ENCODE assay signal across 11 mouse cellular contexts in genomic region chr3:95652204-95652811, GRCm38 (mm10). TPM values are rescaled to one million over a fixed set of nuclear protein-coding genes. Genes with fewer than 3 reads are reported as not detected.
DNase-seq lines count a peak whose midpoint lies in the region; ATAC-seq and TF ChIP-seq lines count a peak whose summit lies in the region.
"Had no signal": no experiment of that assay in that cellular context is flagged by ENCODE, and none has a peak within 500 bp of the region (broad histone marks: within the 10 kb centered on the region; RNA-seq: fewer than 3 reads in every experiment).

No protein-coding gene starts in this region.

- no peaks in the 10 kb centered on the region for H3K9me3 ChIP-seq in liver, embryonic 13.5 days (replicated peaks)
- no peaks in the 10 kb centered on the region for H3K9me3 ChIP-seq in liver, embryonic 12.5 days (replicated peaks)
- no peaks in the 10 kb centered on the region for H3K9me3 ChIP-seq in ES-Bruce4 (replicated peaks; ENCODE audit: control insufficient read depth, insufficient read depth, low read length, poor library complexity, severe bottlenecking)

- TF ChIP-seq CTCF in ES-Bruce4 (IDR thresholded peaks at IDR 0.05; ENCODE audit: low read depth, low read length), result no peak
- peak; percentile 32; the same call in 1 of the 2 replicates for TF ChIP-seq CTCF in bone marrow macrophage, adult 2 months (IDR thresholded peaks at IDR 0.05; ENCODE audit: low read depth, low read length)

- peak overlapping the region; percentile 44; the same call in 1 of the 2 replicates for H3K27ac ChIP-seq in liver, embryonic 13.5 days
- no peak overlapping the region for H3K27ac ChIP-seq in liver, embryonic 12.5 days
- peak overlapping the region; percentile 99 for H3K27ac ChIP-seq in ES-Bruce4 (ENCODE audit: insufficient read depth, low read length)
- peak overlapping the region; percentile 100 for H3K27ac ChIP-seq in bone marrow macrophage, adult 2 months (ENCODE audit: insufficient read depth, low read depth, low read length)

- peaks cover 56% of the 10 kb centered on the region for H3K4me1 ChIP-seq in liver, embryonic 13.5 days (replicated peaks)
- H3K4me1 ChIP-seq in liver, embryonic 12.5 days, result peaks cover 52% of the 10 kb centered on the region
- H3K4me1 ChIP-seq in ES-Bruce4 (ENCODE audit: control insufficient read depth, insufficient read depth, low read length), result peaks cover 10% of the 10 kb centered on the region
- peaks cover 82% of the 10 kb centered on the region for H3K4me1 ChIP-seq in bone marrow macrophage, adult 2 months (ENCODE audit: control insufficient read depth, insufficient read depth, low read length)

- 61% methylated on average over 7 of the region's 7 CpGs for WGBS in liver, embryonic 13.5 days (ENCODE audit: insufficient replicate concordance)
- WGBS in liver, embryonic 12.5 days (ENCODE audit: insufficient replicate concordance), result 60% methylated on average over 7 of the region's 7 CpGs

- no peak overlapping the region for H3K4me2 ChIP-seq in liver, embryonic 13.5 days
- H3K4me2 ChIP-seq in liver, embryonic 12.5 days, result no peak overlapping the region

- 0 out of 2 replicates have a peak overlapping the region, but pooled peaks have one; percentile 2 for H3K9ac ChIP-seq in liver, embryonic 13.5 days
- H3K9ac ChIP-seq in liver, embryonic 12.5 days, result no peak overlapping the region
- H3K9ac ChIP-seq in ES-Bruce4 (ENCODE audit: low read depth, poor library complexity, severe bottlenecking), result peak overlapping the region; percentile 35

- TF ChIP-seq EP300 in ES-Bruce4 (IDR thresholded peaks at IDR 0.05; ENCODE audit: insufficient read depth, low read depth, low read length), result peak; percentile 60

- no peak for ATAC-seq in liver, embryonic 13.5 days (ENCODE audit: low read depth)
- no peak for ATAC-seq in liver, embryonic 12.5 days
- peak; percentile 73 for ATAC-seq in megakaryocyte-erythroid progenitor cell, adult 5-6 weeks (replicated peaks; ENCODE audit: low FRiP score, low TSS enrichment, poor library complexity, severe bottlenecking)

- H3K4me3 ChIP-seq in liver, embryonic 13.5 days (replicated peaks), result no peak overlapping the region
- no peak overlapping the region for H3K4me3 ChIP-seq in liver, embryonic 12.5 days
- H3K4me3 ChIP-seq in ES-Bruce4 (ENCODE audit: low read depth, low read length), result peak overlapping the region; percentile 9
- H3K4me3 ChIP-seq in bone marrow macrophage, adult 2 months (ENCODE audit: insufficient read depth, low read length), result no peak overlapping the region

- no peak for TF ChIP-seq POLR2A in ES-Bruce4 (IDR thresholded peaks at IDR 0.05; ENCODE audit: insufficient read depth, low read length)
- no peak for TF ChIP-seq POLR2A in bone marrow macrophage, adult 2 months (IDR thresholded peaks at IDR 0.05; ENCODE audit: borderline replicate concordance, low read depth, low read length)

- DNase-seq in liver, embryonic 13.5 days, result no peak
- DNase-seq in adrenal gland, adult 18-20 months (ENCODE audit: low spot score in 2 of 2), result no peak
- DNase-seq in layer of hippocampus, adult 8-10 months (ENCODE audit: low spot score in 2 of 2), result no peak
- DNase-seq in right cerebral cortex, postnatal 10 days (ENCODE audit: low spot score in 2 of 2), result no peak
- DNase-seq: adrenal gland, postnatal 10 days; cerebellum, postnatal 36 days; kidney, adult 11 months had no signal

- no peaks in the 10 kb centered on the region for H3K36me3 ChIP-seq in liver, embryonic 13.5 days
- no peaks in the 10 kb centered on the region for H3K36me3 ChIP-seq in liver, embryonic 12.5 days
- no peaks in the 10 kb centered on the region for H3K36me3 ChIP-seq in ES-Bruce4 (ENCODE audit: control insufficient read depth, insufficient read depth, low read length, poor library complexity, severe bottlenecking)

- no peaks in the 10 kb centered on the region for H3K27me3 ChIP-seq in liver, embryonic 13.5 days
- no peaks in the 10 kb centered on the region for H3K27me3 ChIP-seq in liver, embryonic 12.5 days (replicated peaks)
- H3K27me3 ChIP-seq in ES-Bruce4 (ENCODE audit: control insufficient read depth, insufficient read depth, low read length, poor library complexity, severe bottlenecking), result no peaks in the 10 kb centered on the region

RNA-seq across cellular contexts. Expression of gene Mcl1, which starts 6.3 kb away (rescaled TPM):
- polyA plus RNA-seq in liver, embryonic 13.5 days (2015; fragmentation: Nextera tagmentation; extraction: Ambion mirVana), result 31.8 and 33.3 TPM in 2 replicates
- 66.5 and 73.8 TPM in 2 replicates for polyA plus RNA-seq in liver, embryonic 12.5 days (2016; fragmentation: Nextera tagmentation; extraction: Ambion mirVana)
- polyA plus RNA-seq in ES-Bruce4 (2011; ENCODE audit: insufficient read depth, insufficient read length, low read depth, missing spikeins), result 247 and 264 TPM in 2 replicates
- 565 and 578 TPM in 2 replicates for polyA plus RNA-seq in bone marrow macrophage, adult 2 months (2012; ENCODE audit: insufficient read depth, insufficient read length, missing spikeins)
- total RNA-seq in megakaryocyte-erythroid progenitor cell, adult 5-6 weeks (2014; fragmentation: Nextera tagmentation), result 76.0 and 78.6 TPM in 2 replicates
- total RNA-seq in megakaryocyte-erythroid progenitor cell, adult 5-6 weeks (2017), result 107 and 132 TPM in 2 replicates
- 100 to 1,000 TPM; 138 to 228 TPM for total RNA-seq in adrenal gland, adult 18-20 months (2021)
- 10 to 100 TPM; 55.1 to 73.6 (median 61.1) TPM for total RNA-seq in layer of hippocampus, adult 8-10 months (2022)

RNA-seq across cellular contexts. Expression of gene Ensa, which starts 27.5 kb away (rescaled TPM):
- polyA plus RNA-seq in liver, embryonic 13.5 days (2015; fragmentation: Nextera tagmentation; extraction: Ambion mirVana), result 33.4 and 36.8 TPM in 2 replicates
- 42.9 and 45.0 TPM in 2 replicates for polyA plus RNA-seq in liver, embryonic 12.5 days (2016; fragmentation: Nextera tagmentation; extraction: Ambion mirVana)
- 67.4 and 68.5 TPM in 2 replicates for polyA plus RNA-seq in ES-Bruce4 (2011; ENCODE audit: insufficient read depth, insufficient read length, low read depth, missing spikeins)
- polyA plus RNA-seq in bone marrow macrophage, adult 2 months (2012; ENCODE audit: insufficient read depth, insufficient read length, missing spikeins), result 99.2 and 115 TPM in 2 replicates
- 38.7 and 39.4 TPM in 2 replicates for total RNA-seq in megakaryocyte-erythroid progenitor cell, adult 5-6 weeks (2014; fragmentation: Nextera tagmentation)
- total RNA-seq in megakaryocyte-erythroid progenitor cell, adult 5-6 weeks (2017), result 64.8 and 65.4 TPM in 2 replicates
- total RNA-seq in adrenal gland, adult 18-20 months (2021), result 100 to 1,000 TPM in 1 of 2 experiments, 10 to 100 TPM in 1; 92.9 to 105 TPM
- total RNA-seq in layer of hippocampus, adult 8-10 months (2022), result 100 to 1,000 TPM; 286 to 320 (median 297) TPM

RNA-seq across cellular contexts. Expression of gene Adamtsl4, which starts 35.4 kb away (rescaled TPM):
- polyA plus RNA-seq in liver, embryonic 13.5 days (2015; fragmentation: Nextera tagmentation; extraction: Ambion mirVana), result 0.37 and 0.83 TPM in 2 replicates
- 0.30 and 0.35 TPM in 2 replicates for polyA plus RNA-seq in liver, embryonic 12.5 days (2016; fragmentation: Nextera tagmentation; extraction: Ambion mirVana)
- polyA plus RNA-seq in ES-Bruce4 (2011; ENCODE audit: insufficient read depth, insufficient read length, low read depth, missing spikeins), result 6.9 and 10.1 TPM in 2 replicates
- polyA plus RNA-seq in bone marrow macrophage, adult 2 months (2012; ENCODE audit: insufficient read depth, insufficient read length, missing spikeins), result 2.4 and 2.6 TPM in 2 replicates
- total RNA-seq in megakaryocyte-erythroid progenitor cell, adult 5-6 weeks (2014; fragmentation: Nextera tagmentation), result 0.20 TPM in 1 of 2 replicates, not detected in the other
- total RNA-seq in megakaryocyte-erythroid progenitor cell, adult 5-6 weeks (2017), result not detected in 2 replicates
- 10 to 100 TPM in 1 of 2 experiments, 1 to 10 TPM in 1; 8.6 to 10.1 TPM for total RNA-seq in adrenal gland, adult 18-20 months (2021)
- total RNA-seq in layer of hippocampus, adult 8-10 months (2022), result 10 to 100 TPM in 2 of 4 experiments, 1 to 10 TPM in 2; 5.2 to 17.9 (median 10.4) TPM
